Mouse (Mus musculus) embryonic fibroblast, embryonic 13.5 days (primary cell): ENCODE data around the gene Mageh1. TPM values are rescaled to one million over a fixed set of nuclear protein-coding genes. Genes with fewer than 3 reads are reported as not detected.
"Not testable (repeated sequence)": the region's sequence is repeated elsewhere in the genome, so short reads cannot be mapped to it uniquely, and the experiment has no call there.

Experiments
- H3K27ac ChIP-seq: 2 replicates; pipeline ENCODE4 v1.5.1; 2012; ENCODE audit warnings: low read length, control low read depth, inconsistent platforms; ENCODE audit not compliant: insufficient read depth
- H3K4me1 ChIP-seq: 2 replicates; pipeline ENCODE4 v1.6.1; 2011; ENCODE audit warnings: low read length; ENCODE audit not compliant: control insufficient read depth, insufficient read depth
- H3K4me3 ChIP-seq: 2 replicates; pipeline ENCODE4 v1.5.1; 2011; ENCODE audit warnings: mild to moderate bottlenecking, control low read depth, low read length; ENCODE audit not compliant: insufficient read depth
- CTCF ChIP-seq: IDR thresholded peaks from 2 replicates; pipeline ENCODE4 v1.5.1; 2011; ENCODE audit warnings: mild to moderate bottlenecking, control low read depth, low read length, moderate library complexity, borderline replicate concordance; ENCODE audit not compliant: insufficient read depth
- POLR2A ChIP-seq: IDR thresholded peaks from 2 replicates; pipeline ENCODE4 v1.6.1; 2011; ENCODE audit warnings: low read depth, mild to moderate bottlenecking, control low read depth, low read length, moderate library complexity
- polyA plus RNA-seq: library from polyadenylated mRNA; stranded (reverse); fragments of >200 nt; gene quantifications from 2 replicates; pipeline ENCODE4 v1.2.4, GENCODE M21; 2011; ENCODE audit warnings: low read depth; ENCODE audit not compliant: missing spikeins, insufficient read length

The Mageh1 gene
- polyA plus RNA-seq: 24.6 and 25.2 TPM in 2 replicates

- no peaks in the 10 kb centered on the region for H3K4me1 ChIP-seq
- H3K27ac ChIP-seq: peak within 1 kb of the TSS; percentile 38; the same call in 1 of the 2 replicates
- TF ChIP-seq CTCF (no peak), POLR2A (peak; percentile 83)
- peak within 1 kb of the TSS; percentile 49 for H3K4me3 ChIP-seq
These were observed at the start of gene Mageh1 for GRCm38 (mm10) chrX:153037087-153037971. TSS of gene Mageh1 (minus strand) at chrX:153037575.

GRCm38 (mm10) chrX:153037972-153038744 is 783 bp upstream of the Mageh1 start:
- H3K4me1 ChIP-seq, H3K27ac ChIP-seq: not testable (repeated sequence)

DNA sequence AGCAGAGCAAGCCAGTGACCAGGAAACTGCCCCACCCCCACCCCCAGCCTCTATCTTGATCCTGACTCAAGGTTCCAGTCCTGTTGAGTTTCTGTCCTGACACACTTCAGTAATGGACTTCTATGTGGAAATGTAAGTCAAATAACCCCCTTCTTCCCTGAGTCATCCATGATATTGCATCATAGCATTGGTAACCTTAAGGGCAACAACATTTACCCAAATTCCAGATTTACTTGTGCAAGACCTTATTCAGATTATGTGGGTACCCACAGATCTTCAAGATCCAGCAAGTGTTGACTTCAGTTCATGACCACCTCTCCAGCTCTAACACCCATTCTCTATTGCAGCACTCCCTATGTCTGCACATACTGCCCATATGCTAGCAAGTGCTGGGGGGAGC is 5.8 kb downstream of the Mageh1 start:
- not testable (repeated sequence) for H3K4me1 ChIP-seq, H3K27ac ChIP-seq, H3K4me3 ChIP-seq

More at GRCm38 (mm10) chrX:153037972-153038744, 783 bp upstream of the Mageh1 start:
- H3K4me3 ChIP-seq: not testable (repeated sequence)

GRCm38 (mm10) chrX:153025709-153026108 is 11.7 kb downstream of the Mageh1 start:
- H3K4me3 ChIP-seq, H3K4me1 ChIP-seq, H3K27ac ChIP-seq: not testable (repeated sequence)

- not testable (repeated sequence) for H3K27ac ChIP-seq, H3K4me1 ChIP-seq, H3K4me3 ChIP-seq
These were observed 12.1 kb downstream of the Mageh1 start for GRCm38 (mm10) chrX:153025255-153025654.

GRCm38 (mm10) chrX:153007685-153008047 is 29.7 kb downstream of the Mageh1 start:
- Histone ChIP-seq H3K4me3 (peak overlapping the region; percentile 73), H3K4me1 (no peaks in the 10 kb centered on the region), H3K27ac (no peak overlapping the region)
- TF ChIP-seq CTCF (no peak), POLR2A (no peak)

- Histone ChIP-seq H3K4me1 (no peaks in the 10 kb centered on the region), H3K27ac (no peak overlapping the region), H3K4me3 (peak overlapping the region; percentile 73)
- TF ChIP-seq POLR2A: peak; percentile 49
- no peak for TF ChIP-seq CTCF
These were observed 30.2 kb downstream of the Mageh1 start for GRCm38 (mm10) chrX:153007021-153007684.

DNA sequence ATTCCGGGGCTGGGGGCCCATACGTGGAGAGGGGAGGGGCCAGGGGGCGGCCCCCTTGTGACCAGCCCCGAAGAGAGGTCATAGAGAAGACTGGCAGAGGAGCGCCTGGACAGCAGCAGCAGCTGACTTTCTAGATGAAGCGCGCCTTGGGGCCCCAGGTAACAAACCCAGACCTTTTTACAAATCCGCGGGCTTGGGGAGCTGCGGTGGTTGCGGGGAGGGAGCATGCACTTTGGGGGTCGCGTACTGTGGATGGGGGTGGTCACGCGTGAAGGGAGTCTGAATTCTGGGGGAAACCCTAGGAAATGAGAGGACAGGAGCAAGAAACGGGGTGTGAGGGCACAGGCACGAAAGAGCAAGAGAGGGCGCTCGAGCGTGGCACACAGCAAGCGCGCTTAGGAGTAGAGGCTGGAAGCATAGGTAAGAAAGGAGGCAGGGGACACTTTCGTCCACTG is 31.0 kb downstream of the Mageh1 start, which contains the start of gene Usp51:
Usp51 (plus strand) TSS at position 83 of the 455 bp plus-strand sequence.
- H3K27ac ChIP-seq: no peak within 1 kb of the TSS
- peak within 1 kb of the TSS; percentile 73 for H3K4me3 ChIP-seq
- TF ChIP-seq POLR2A (no peak), CTCF (peak; percentile 65; the same call in 1 of the 2 replicates)
- no peaks in the 10 kb centered on the region for H3K4me1 ChIP-seq

DNA sequence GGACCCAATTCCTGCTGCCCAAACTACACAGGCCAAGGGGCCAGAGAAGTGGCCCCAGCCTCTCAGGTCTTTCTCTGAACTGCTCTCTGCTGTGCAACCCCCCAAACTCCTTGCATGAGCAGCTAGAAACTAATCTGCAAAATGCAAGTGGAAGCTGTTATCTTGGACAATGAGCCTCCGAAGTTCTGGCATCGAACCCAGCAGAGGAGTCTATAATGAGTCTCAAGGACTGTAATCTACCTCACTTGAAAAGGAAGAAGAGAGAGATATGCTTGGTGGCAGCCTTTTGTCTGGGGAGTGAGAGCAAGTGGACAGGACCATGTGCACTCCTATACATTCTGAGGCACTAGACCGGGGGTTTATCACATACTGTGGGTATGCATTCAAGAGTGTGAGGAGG is 41.3 kb downstream of the Mageh1 start:
- H3K27ac ChIP-seq, H3K4me1 ChIP-seq, H3K4me3 ChIP-seq: not testable (repeated sequence)

DNA sequence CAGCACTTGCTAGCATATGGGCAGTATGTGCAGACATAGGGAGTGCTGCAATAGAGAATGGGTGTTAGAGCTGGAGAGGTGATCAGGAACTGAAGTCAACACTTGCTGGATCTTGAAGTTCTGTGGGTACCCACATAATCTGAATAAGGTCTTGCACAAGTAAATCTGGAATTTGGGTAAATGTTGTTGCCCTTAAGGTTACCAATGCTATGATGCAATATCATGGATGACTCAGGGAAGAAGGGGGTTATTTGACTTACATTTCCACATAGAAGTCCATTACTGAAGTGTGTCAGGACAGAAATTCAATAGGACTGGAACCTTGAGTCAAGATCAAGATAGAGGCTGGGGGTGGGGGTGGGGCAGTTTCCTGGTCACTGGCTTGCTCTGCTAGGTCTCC is 47.5 kb downstream of the Mageh1 start:
- H3K4me1 ChIP-seq, H3K27ac ChIP-seq, H3K4me3 ChIP-seq: not testable (repeated sequence)

Other genes starting within 250 kb of the Mageh1 start
- gene Usp51, start 31.1 kb downstream of the Mageh1 start, polyA plus RNA-seq: 0.23 and 0.37 TPM in 2 replicates
- not detected in 2 replicates for gene Foxr2, start 81.2 kb upstream of the Mageh1 start, polyA plus RNA-seq
- 0.87 and 3.8 TPM in 2 replicates for gene Rragb, start 102.4 kb upstream of the Mageh1 start, polyA plus RNA-seq
- 3.5 and 5.1 TPM in 2 replicates for gene Klf8, start 199.9 kb upstream of the Mageh1 start, polyA plus RNA-seq